Mouse (Mus musculus): Measurements from ENCODE around the gene Trap1a. TPM values are rescaled to one million over a fixed set of nuclear protein-coding genes. Genes with fewer than 3 reads are reported as not detected.

Trap1a gene
- polyA plus RNA-seq, 1 experiment from 2014 or later, result not detected

- 69% methylated on average over 18 of the region's 18 CpGs for WGBS
- Histone ChIP-seq H3K27me3 (peaks cover 15% of the 10 kb centered on the region; the same call in 1 of the 2 replicates), H3K27ac (replicated peaks) (no peak overlapping the region), H3K4me3 (no peak overlapping the region), H3K4me2 (replicated peaks) (no peak overlapping the region), H3K36me3 (no peaks in the 10 kb centered on the region), H3K9ac (replicated peaks) (no peak overlapping the region), H3K9me3 (no peaks in the 10 kb centered on the region), H3K4me1 (no peaks in the 10 kb centered on the region)
- no peak for ATAC-seq (ENCODE audit: low FRiP score, low read depth)
These were observed 24.9 kb downstream of the Trap1a start for GRCm38 (mm10) chrX:139358361-139358760.

- Histone ChIP-seq H3K36me3 (no peaks in the 10 kb centered on the region), H3K4me3 (no peak overlapping the region), H3K27me3 (no peaks in the 10 kb centered on the region), H3K9ac (replicated peaks) (no peak overlapping the region), H3K27ac (replicated peaks) (no peak overlapping the region), H3K4me1 (no peaks in the 10 kb centered on the region), H3K9me3 (no peaks in the 10 kb centered on the region), H3K4me2 (replicated peaks) (no peak overlapping the region)
- WGBS, result 89% methylated on average over 3 of the region's 3 CpGs
- ATAC-seq (ENCODE audit: low FRiP score, low read depth), result no peak
These were observed 33.5 kb downstream of the Trap1a start for GRCm38 (mm10) chrX:139366837-139367528.

DNA sequence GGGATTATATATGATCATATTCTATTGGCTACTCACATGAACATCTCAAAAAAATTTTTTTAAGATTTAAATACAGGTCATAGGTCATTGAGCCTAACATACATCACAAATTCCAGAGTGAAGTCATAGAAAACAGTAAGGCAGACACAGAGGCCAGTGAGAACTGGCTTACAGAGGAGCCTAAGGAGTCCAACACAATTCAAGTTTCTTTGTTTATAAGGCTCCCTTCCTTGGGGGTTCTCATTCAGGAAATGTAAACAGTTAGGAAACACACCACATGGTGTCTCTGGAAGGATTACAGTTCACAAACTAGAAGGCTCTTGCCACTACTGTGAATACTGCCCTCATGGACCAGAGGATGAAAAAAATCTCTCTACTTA lies 34.0 kb downstream of the Trap1a start:
- Histone ChIP-seq H3K4me2 (replicated peaks) (no peak overlapping the region), H3K36me3 (no peaks in the 10 kb centered on the region), H3K9me3 (no peaks in the 10 kb centered on the region), H3K9ac (replicated peaks) (no peak overlapping the region), H3K27ac (replicated peaks) (no peak overlapping the region), H3K4me1 (no peaks in the 10 kb centered on the region), H3K4me3 (no peak overlapping the region), H3K27me3 (no peaks in the 10 kb centered on the region)
- ATAC-seq (ENCODE audit: low FRiP score, low read depth), result no peak

- H3K27me3 ChIP-seq, result no peaks in the 10 kb centered on the region; the same call in 1 of the 2 replicates
- no peak overlapping the region for H3K27ac ChIP-seq (replicated peaks)
- no peak for ATAC-seq (ENCODE audit: low FRiP score, low read depth)
- H3K4me2 ChIP-seq (replicated peaks), result no peak overlapping the region
- no peaks in the 10 kb centered on the region for H3K36me3 ChIP-seq
- H3K4me1 ChIP-seq, result no peaks in the 10 kb centered on the region
- no peak overlapping the region for H3K9ac ChIP-seq (replicated peaks)
- no peaks in the 10 kb centered on the region for H3K9me3 ChIP-seq
- WGBS, result 62% methylated on average over 4 of the region's 4 CpGs
- H3K4me3 ChIP-seq, result no peak overlapping the region
These were observed 35.6 kb downstream of the Trap1a start for GRCm38 (mm10) chrX:139369122-139369521.

DNA sequence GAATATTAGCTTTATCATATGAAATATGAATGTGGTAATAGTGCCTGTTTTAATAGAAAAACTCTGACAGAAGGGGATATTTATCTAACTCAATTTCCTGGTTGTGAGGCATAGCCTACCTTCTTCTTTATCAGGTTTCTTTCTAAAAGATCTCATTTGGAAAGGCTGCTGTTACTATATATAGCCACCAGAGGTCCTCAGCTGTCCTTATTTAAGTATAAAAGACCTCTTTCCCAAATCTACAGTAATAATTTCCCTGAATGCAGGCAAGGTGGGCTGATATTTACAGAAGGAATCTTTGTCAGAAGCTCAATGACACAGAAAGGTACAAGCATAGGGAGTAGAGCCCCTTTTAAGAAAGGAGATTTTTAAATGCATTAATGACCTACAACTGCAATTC lies 39.2 kb downstream of the Trap1a start:
- no peaks in the 10 kb centered on the region for H3K36me3 ChIP-seq
- no peak overlapping the region for H3K4me2 ChIP-seq (replicated peaks)
- no peak overlapping the region for H3K4me3 ChIP-seq
- no peaks in the 10 kb centered on the region for H3K9me3 ChIP-seq
- H3K27ac ChIP-seq (replicated peaks), result no peak overlapping the region
- no peak for ATAC-seq (ENCODE audit: low FRiP score, low read depth)
- no peak overlapping the region for H3K9ac ChIP-seq (replicated peaks)
- no peaks in the 10 kb centered on the region; the same call in 1 of the 2 replicates for H3K27me3 ChIP-seq
- H3K4me1 ChIP-seq, result no peaks in the 10 kb centered on the region

Other genes starting within 250 kb of the Trap1a start
- gene Serpina7, start 248.4 kb upstream of the Trap1a start, polyA plus RNA-seq (2016; fragmentation: Nextera tagmentation; extraction: Ambion mirVana), result not detected in 2 replicates
- gene 4930513O06Rik, start 247.4 kb upstream of the Trap1a start, polyA plus RNA-seq (2016; fragmentation: Nextera tagmentation; extraction: Ambion mirVana), result not detected in 2 replicates
- gene 4933428M09Rik, start 154.5 kb upstream of the Trap1a start, polyA plus RNA-seq (2016; fragmentation: Nextera tagmentation; extraction: Ambion mirVana), result not detected in 2 replicates
- 12.5 and 14.4 TPM in 2 replicates for gene Mum1l1, start 123.6 kb upstream of the Trap1a start, polyA plus RNA-seq (2016; fragmentation: Nextera tagmentation; extraction: Ambion mirVana)
- gene D330045A20Rik, start 146.7 kb downstream of the Trap1a start, polyA plus RNA-seq (2016; fragmentation: Nextera tagmentation; extraction: Ambion mirVana), result 3.1 and 3.7 TPM in 2 replicates
- 1.2 and 1.3 TPM in 2 replicates for gene Rnf128, start 229.6 kb downstream of the Trap1a start, polyA plus RNA-seq (2016; fragmentation: Nextera tagmentation; extraction: Ambion mirVana)